Mouse (Mus musculus) testis, adult 2 months (tissue): ENCODE data around the gene Daam2.

Experiments
- CTCF ChIP-seq: fragments of 200-500 bp; IDR thresholded peaks from 2 replicates; pipeline ENCODE4 v1.5.1; 2012; ENCODE audit warnings: low read depth, mild to moderate bottlenecking, inconsistent platforms, low read length, moderate library complexity; ENCODE audit not compliant: control insufficient read depth, insufficient read depth, insufficient replicate concordance
- POLR2A ChIP-seq: fragments of 200-500 bp; IDR thresholded peaks from 2 replicates; pipeline ENCODE4 v1.6.1; 2012; ENCODE audit warnings: low read depth, mild to moderate bottlenecking, inconsistent platforms, low read length, moderate library complexity; ENCODE audit not compliant: control insufficient read depth

DNA sequence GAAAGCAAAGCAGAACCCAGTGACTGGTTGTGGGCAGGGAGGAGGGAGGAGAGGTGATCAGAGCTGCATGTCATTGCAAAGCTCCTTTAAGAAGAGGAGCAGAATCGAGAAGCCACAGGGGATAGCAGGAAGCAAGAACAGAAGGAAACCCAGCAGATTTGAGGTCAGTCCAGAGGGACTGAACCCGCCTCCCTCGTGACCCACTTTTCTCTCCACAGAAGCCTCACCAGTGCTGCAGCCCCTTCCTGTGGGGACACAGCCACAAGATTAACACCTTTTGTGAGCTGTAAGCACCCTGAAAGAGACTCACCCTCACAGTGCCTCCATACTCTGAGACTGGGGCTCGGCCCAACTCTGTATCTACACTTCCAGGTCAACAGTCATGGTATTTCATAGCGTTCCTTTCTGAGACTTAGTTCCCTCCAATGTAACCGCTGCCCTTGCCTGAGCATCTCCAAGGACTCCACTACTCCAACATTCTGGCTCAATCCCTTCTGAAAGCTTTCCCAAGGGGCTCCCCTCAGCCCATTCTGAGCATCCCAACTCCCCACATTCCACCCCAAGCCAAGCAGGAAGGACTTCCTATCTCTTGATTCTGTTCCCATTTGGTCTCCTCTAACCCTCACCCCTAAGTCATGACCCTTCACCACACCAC lies 60.8 kb downstream of the Daam2 start:
- TF ChIP-seq CTCF (no peak), POLR2A (no peak)
